Mouse (Mus musculus): Measurements from ENCODE around the gene Chmp2b. TPM values are rescaled to one million over a fixed set of nuclear protein-coding genes. Genes with fewer than 3 reads are reported as not detected.

Chmp2b gene
- polyA plus RNA-seq, 1 experiment = 25.4 TPM

GRCm38 (mm10) chr16:65531663-65532062, 30.9 kb downstream of the Chmp2b start:
- no peaks in the 10 kb centered on the region for H3K27me3 ChIP-seq (ENCODE audit: control insufficient read depth, insufficient read depth, insufficient read length)

GRCm38 (mm10) chr16:65529589-65529988, 32.9 kb downstream of the Chmp2b start:
- TF ChIP-seq MYOD1 (IDR thresholded peaks at IDR 0.05; ENCODE audit: control insufficient read depth in 1 of 3, insufficient read length in 2 of 3, low read depth in 2 of 3) (no peak), MYOG (IDR thresholded peaks at IDR 0.05; ENCODE audit: control insufficient read depth in 1 of 3, insufficient read depth in 1 of 3, insufficient read length in 2 of 3, low read depth in 2 of 3) (no peak), TCF3 (IDR thresholded peaks at IDR 0.05; ENCODE audit: insufficient read length, low read depth) (no peak), SRF (IDR thresholded peaks at IDR 0.05; ENCODE audit: control insufficient read depth, insufficient read length, low read depth) (no peak), E2F4 (IDR thresholded peaks at IDR 0.05; ENCODE audit: insufficient read depth) (no peak)
- no peaks in the 10 kb centered on the region for H3K79me2 ChIP-seq (ENCODE audit: control insufficient read depth, insufficient read depth)
- no peak overlapping the region for H3ac ChIP-seq (ENCODE audit: control insufficient read depth, insufficient read length)
- H3K4me2 ChIP-seq (ENCODE audit: low read depth) = no peak overlapping the region
- no peaks in the 10 kb centered on the region for H3K36me3 ChIP-seq (ENCODE audit: control insufficient read depth, insufficient read depth)
- no peak overlapping the region for H3K4me3 ChIP-seq
- H3K27me3 ChIP-seq (ENCODE audit: control insufficient read depth, insufficient read depth, insufficient read length) = no peaks in the 10 kb centered on the region

More at GRCm38 (mm10) chr16:65531663-65532062, 30.9 kb downstream of the Chmp2b start:
- no peak overlapping the region for H3ac ChIP-seq (ENCODE audit: control insufficient read depth, insufficient read length)
- no peak overlapping the region for H3K4me3 ChIP-seq
- H3K79me2 ChIP-seq (ENCODE audit: control insufficient read depth, insufficient read depth) = no peaks in the 10 kb centered on the region
- no peaks in the 10 kb centered on the region for H3K36me3 ChIP-seq (ENCODE audit: control insufficient read depth, insufficient read depth)
- no peak overlapping the region for H3K4me2 ChIP-seq (ENCODE audit: low read depth)
- TF ChIP-seq CEBPB (IDR thresholded peaks at IDR 0.05; ENCODE audit: insufficient read depth, poor library complexity, severe bottlenecking) (no peak), USF1 (IDR thresholded peaks at IDR 0.05; ENCODE audit: low read depth) (no peak), SRF (IDR thresholded peaks at IDR 0.05; ENCODE audit: control insufficient read depth, insufficient read length, low read depth) (no peak), TCF3 (IDR thresholded peaks at IDR 0.05; ENCODE audit: insufficient read length, low read depth) (no peak), MYOG (IDR thresholded peaks at IDR 0.05; ENCODE audit: control insufficient read depth in 1 of 3, insufficient read depth in 1 of 3, insufficient read length in 2 of 3, low read depth in 2 of 3) (no peak), POLR2AphosphoS2 (IDR thresholded peaks at IDR 0.05; ENCODE audit: insufficient read length, low read depth) (no peak), POLR2A (IDR thresholded peaks at IDR 0.05; ENCODE audit: insufficient read length, low read depth) (no peak), E2F4 (IDR thresholded peaks at IDR 0.05; ENCODE audit: insufficient read depth) (no peak), MAX (IDR thresholded peaks at IDR 0.05; ENCODE audit: low read depth) (no peak), MYOD1 (IDR thresholded peaks at IDR 0.05; ENCODE audit: control insufficient read depth in 1 of 3, insufficient read length in 2 of 3, low read depth in 2 of 3) (no peak), REST (IDR thresholded peaks at IDR 0.05; ENCODE audit: insufficient read depth, insufficient read length) (no peak), TCF12 (IDR thresholded peaks at IDR 0.05; ENCODE audit: insufficient read depth, poor library complexity, severe bottlenecking) (no peak)

GRCm38 (mm10) chr16:65526695-65527094, 35.8 kb downstream of the Chmp2b start:
- Histone ChIP-seq H3K79me2 (ENCODE audit: control insufficient read depth, insufficient read depth) (no peaks in the 10 kb centered on the region), H3ac (ENCODE audit: control insufficient read depth, insufficient read length) (no peak overlapping the region), H3K27me3 (ENCODE audit: control insufficient read depth, insufficient read depth, insufficient read length) (no peaks in the 10 kb centered on the region), H3K36me3 (ENCODE audit: control insufficient read depth, insufficient read depth) (no peaks in the 10 kb centered on the region), H3K4me2 (ENCODE audit: low read depth) (no peak overlapping the region), H3K4me3 (no peak overlapping the region)
- TF ChIP-seq USF1 (IDR thresholded peaks at IDR 0.05; ENCODE audit: low read depth) (no peak), TCF12 (IDR thresholded peaks at IDR 0.05; ENCODE audit: insufficient read depth, poor library complexity, severe bottlenecking) (no peak), MYOG (IDR thresholded peaks at IDR 0.05; ENCODE audit: control insufficient read depth in 1 of 3, insufficient read depth in 1 of 3, insufficient read length in 2 of 3, low read depth in 2 of 3) (no peak), REST (IDR thresholded peaks at IDR 0.05; ENCODE audit: insufficient read depth, insufficient read length) (no peak)

- H3K27me3 ChIP-seq (ENCODE audit: control insufficient read depth, insufficient read depth, insufficient read length) = no peaks in the 10 kb centered on the region
- no peak overlapping the region for H3K4me3 ChIP-seq
- no peaks in the 10 kb centered on the region for H3K36me3 ChIP-seq (ENCODE audit: control insufficient read depth, insufficient read depth)
- no peak overlapping the region for H3ac ChIP-seq (ENCODE audit: control insufficient read depth, insufficient read length)
- no peak for TF ChIP-seq E2F4 (IDR thresholded peaks at IDR 0.05; ENCODE audit: insufficient read depth)
- TF ChIP-seq TCF3 (IDR thresholded peaks at IDR 0.05; ENCODE audit: insufficient read length, low read depth) = no peak
- TF ChIP-seq POLR2AphosphoS2 (IDR thresholded peaks at IDR 0.05; ENCODE audit: insufficient read length, low read depth) = no peak
- no peak for TF ChIP-seq USF1 (IDR thresholded peaks at IDR 0.05; ENCODE audit: low read depth)
- no peak for TF ChIP-seq REST (IDR thresholded peaks at IDR 0.05; ENCODE audit: insufficient read depth, insufficient read length)
- TF ChIP-seq MYOD1 (IDR thresholded peaks at IDR 0.05; ENCODE audit: control insufficient read depth in 1 of 3, insufficient read length in 2 of 3, low read depth in 2 of 3) = no peak
- TF ChIP-seq CEBPB (IDR thresholded peaks at IDR 0.05; ENCODE audit: insufficient read depth, poor library complexity, severe bottlenecking) = no peak
- TF ChIP-seq MYOG (IDR thresholded peaks at IDR 0.05; ENCODE audit: control insufficient read depth in 1 of 3, insufficient read depth in 1 of 3, insufficient read length in 2 of 3, low read depth in 2 of 3) = no peak
- TF ChIP-seq TCF12 (IDR thresholded peaks at IDR 0.05; ENCODE audit: insufficient read depth, poor library complexity, severe bottlenecking) = no peak
- no peak for TF ChIP-seq SRF (IDR thresholded peaks at IDR 0.05; ENCODE audit: control insufficient read depth, insufficient read length, low read depth)
- no peak for TF ChIP-seq MAX (IDR thresholded peaks at IDR 0.05; ENCODE audit: low read depth)
- no peak for TF ChIP-seq POLR2A (IDR thresholded peaks at IDR 0.05; ENCODE audit: insufficient read length, low read depth)
- no peak overlapping the region for H3K4me2 ChIP-seq (ENCODE audit: low read depth)
- no peaks in the 10 kb centered on the region for H3K79me2 ChIP-seq (ENCODE audit: control insufficient read depth, insufficient read depth)
These were observed 36.5 kb downstream of the Chmp2b start for GRCm38 (mm10) chr16:65526004-65526403.

GRCm38 (mm10) chr16:65520211-65520610, 42.3 kb downstream of the Chmp2b start, which contains the start of gene Pou1f1:
TSS of gene Pou1f1 (plus strand) at chr16:65520511.
- Histone ChIP-seq H3K4me3 (no peak within 1 kb of the TSS), H3ac (ENCODE audit: control insufficient read depth, insufficient read length) (no peak within 1 kb of the TSS), H3K36me3 (ENCODE audit: control insufficient read depth, insufficient read depth) (no peaks in the 10 kb centered on the region), H3K79me2 (ENCODE audit: control insufficient read depth, insufficient read depth) (no peaks in the 10 kb centered on the region), H3K27me3 (ENCODE audit: control insufficient read depth, insufficient read depth, insufficient read length) (no peaks in the 10 kb centered on the region), H3K4me2 (ENCODE audit: low read depth) (no peak within 1 kb of the TSS)
- TF ChIP-seq TCF3 (IDR thresholded peaks at IDR 0.05; ENCODE audit: insufficient read length, low read depth) (no peak), USF1 (IDR thresholded peaks at IDR 0.05; ENCODE audit: low read depth) (no peak), POLR2A (IDR thresholded peaks at IDR 0.05; ENCODE audit: insufficient read length, low read depth) (no peak), REST (IDR thresholded peaks at IDR 0.05; ENCODE audit: insufficient read depth, insufficient read length) (no peak), MYOD1 (IDR thresholded peaks at IDR 0.05; ENCODE audit: control insufficient read depth in 1 of 3, insufficient read length in 2 of 3, low read depth in 2 of 3) (no peak), MAX (IDR thresholded peaks at IDR 0.05; ENCODE audit: low read depth) (no peak), CEBPB (IDR thresholded peaks at IDR 0.05; ENCODE audit: insufficient read depth, poor library complexity, severe bottlenecking) (no peak), POLR2AphosphoS2 (IDR thresholded peaks at IDR 0.05; ENCODE audit: insufficient read length, low read depth) (no peak), E2F4 (IDR thresholded peaks at IDR 0.05; ENCODE audit: insufficient read depth) (no peak), MYOG (IDR thresholded peaks at IDR 0.05; ENCODE audit: control insufficient read depth in 1 of 3, insufficient read depth in 1 of 3, insufficient read length in 2 of 3, low read depth in 2 of 3) (no peak), TCF12 (IDR thresholded peaks at IDR 0.05; ENCODE audit: insufficient read depth, poor library complexity, severe bottlenecking) (no peak), SRF (IDR thresholded peaks at IDR 0.05; ENCODE audit: control insufficient read depth, insufficient read length, low read depth) (no peak)
